Mouse (Mus musculus) forebrain, embryonic 11.5 days (tissue): Measurements from ENCODE around the gene Dad1. TPM values are rescaled to one million over a fixed set of nuclear protein-coding genes. Genes with fewer than 3 reads are reported as not detected.
A peak's percentile ranks its signal among the peaks of the same experiment; 100 is the strongest.

Experiments used
- ATAC-seq: fragments of 200-750 bp; cut with Nextera tagmentation; replicated peaks from 2 replicates; pipeline ENCODE4 v1.8.0; 2017; ENCODE audit warnings: moderate TSS enrichment; ENCODE audit not compliant: low FRiP score
- DNase-seq: peaks from one replicate; pipeline ENCODE4 v3.0.0-alpha.2; 2017; ENCODE audit warnings: low spot score
- H3K27ac ChIP-seq: fragments of 300-500 bp; sonication (generic); 2 replicates; pipeline ENCODE4 v1.5.1; 2014; ENCODE audit warnings: low read depth, low read length
- H3K27me3 ChIP-seq: fragments of 300-500 bp; sonication (generic); 2 replicates; pipeline ENCODE4 v1.6.1; 2014; ENCODE audit warnings: mild to moderate bottlenecking, low read length, mixed read lengths; ENCODE audit not compliant: control insufficient read depth, insufficient read depth
- H3K36me3 ChIP-seq: fragments of 300-500 bp; sonication (generic); 2 replicates; pipeline ENCODE4 v1.6.1; 2014; ENCODE audit warnings: mild to moderate bottlenecking, low read length, moderate library complexity, mixed read lengths; ENCODE audit not compliant: control insufficient read depth, insufficient read depth
- H3K4me1 ChIP-seq: fragments of 300-500 bp; sonication (generic); replicated peaks from 2 replicates; pipeline ENCODE4 v1.6.1; 2014; ENCODE audit warnings: low read length, mixed read lengths; ENCODE audit not compliant: control insufficient read depth, insufficient read depth
- H3K4me2 ChIP-seq: fragments of 300-500 bp; sonication (generic); 2 replicates; pipeline ENCODE4 v1.6.1; 2014; ENCODE audit warnings: low read depth, mild to moderate bottlenecking, low read length, moderate library complexity, mixed read lengths; ENCODE audit not compliant: severe bottlenecking
- H3K4me3 ChIP-seq: fragments of 300-500 bp; sonication (generic); 2 replicates; pipeline ENCODE4 v1.5.1; 2014; ENCODE audit warnings: low read depth, low read length
- H3K9ac ChIP-seq: fragments of 300-500 bp; sonication (generic); 2 replicates; pipeline ENCODE4 v1.6.1; 2014; ENCODE audit warnings: low read length
- H3K9me3 ChIP-seq: fragments of 300-500 bp; sonication (generic); 2 replicates; pipeline ENCODE4 v1.6.1; 2016; ENCODE audit warnings: low read length, mixed read lengths; ENCODE audit not compliant: control insufficient read depth
- WGBS: fragments of 180-500 bp; shearing (Covaris S2); extraction: QIAGEN DNeasy Blood & Tissue Kit; methylation state at CpG from one replicate; pipeline ENCODE4 v1.1.7; 2014; 5-methylcytosine and 5-hydroxymethylcytosine counted together
- polyA plus RNA-seq: library from polyadenylated mRNA; unstranded; fragments of >200 nt; fragmentation: Nextera tagmentation; extraction: Ambion mirVana; gene quantifications from 2 replicates; pipeline ENCODE4 v1.2.1, GENCODE M21; 2014

Dad1 gene
- polyA plus RNA-seq, 1 experiment from 2014 or later, result 240 TPM

GRCm38 (mm10) chr14:54239002-54239736 is 14.7 kb downstream of the Dad1 start:
- Histone ChIP-seq H3K27ac (no peak overlapping the region), H3K4me3 (no peak overlapping the region), H3K4me2 (no peak overlapping the region), H3K9me3 (no peaks in the 10 kb centered on the region; the same call in 1 of the 2 replicates), H3K9ac (no peak overlapping the region), H3K27me3 (no peaks in the 10 kb centered on the region), H3K4me1 (peaks cover 2% of the 10 kb centered on the region; the same call in 1 of the 2 replicates), H3K36me3 (peaks cover 9% of the 10 kb centered on the region)
- ATAC-seq (peak; percentile 65), DNase-seq (peak; percentile 84)
- WGBS, result 27% methylated on average over 7 of the region's 7 CpGs

- ATAC-seq (no peak), DNase-seq (no peak)
- H3K4me1 ChIP-seq, result 0 out of 2 replicates have a peak, but pooled peaks cover 2% of the 10 kb centered on the region
- WGBS, result 90% methylated on average over 5 of the region's 5 CpGs
- H3K4me2 ChIP-seq, result no peak overlapping the region
- no peak overlapping the region for H3K4me3 ChIP-seq
- peaks cover 7% of the 10 kb centered on the region for H3K36me3 ChIP-seq
- no peak overlapping the region for H3K9ac ChIP-seq
- H3K27me3 ChIP-seq, result no peaks in the 10 kb centered on the region
- H3K9me3 ChIP-seq, result no peaks in the 10 kb centered on the region; the same call in 1 of the 2 replicates
- H3K27ac ChIP-seq, result no peak overlapping the region
Measured at GRCm38 (mm10) chr14:54236881-54237280, 17.0 kb downstream of the Dad1 start.

- no peak for DNase-seq
- H3K27ac ChIP-seq, result no peak overlapping the region
Measured at GRCm38 (mm10) chr14:54235825-54236540, 17.9 kb downstream of the Dad1 start.

GRCm38 (mm10) chr14:54234231-54235040 is 19.5 kb downstream of the Dad1 start:
- H3K36me3 ChIP-seq, result no peaks in the 10 kb centered on the region; the same call in 1 of the 2 replicates
- no peak for DNase-seq
- H3K4me2 ChIP-seq, result no peak overlapping the region
- 84% methylated on average over 20 of the region's 20 CpGs for WGBS
- no peak overlapping the region for H3K4me3 ChIP-seq
- no peak for ATAC-seq
- no peak overlapping the region for H3K27ac ChIP-seq
- H3K9ac ChIP-seq, result no peak overlapping the region
- H3K4me1 ChIP-seq, result 0 out of 2 replicates have a peak, but pooled peaks cover 2% of the 10 kb centered on the region
- H3K9me3 ChIP-seq, result no peaks in the 10 kb centered on the region
- H3K27me3 ChIP-seq, result no peaks in the 10 kb centered on the region

More at GRCm38 (mm10) chr14:54235825-54236540, 17.9 kb downstream of the Dad1 start:
- WGBS, result 91% methylated on average over 5 of the region's 5 CpGs
- Histone ChIP-seq H3K4me2 (no peak overlapping the region), H3K4me3 (no peak overlapping the region), H3K27me3 (no peaks in the 10 kb centered on the region), H3K9ac (no peak overlapping the region), H3K36me3 (peaks cover 1% of the 10 kb centered on the region; the same call in 1 of the 2 replicates), H3K4me1 (0 out of 2 replicates have a peak, but pooled peaks cover 2% of the 10 kb centered on the region), H3K9me3 (no peaks in the 10 kb centered on the region)
- ATAC-seq, result no peak

GRCm38 (mm10) chr14:54233559-54234143 is 20.3 kb downstream of the Dad1 start:
- WGBS, result 84% methylated on average over 16 of the region's 16 CpGs
- Histone ChIP-seq H3K4me2 (no peak overlapping the region), H3K4me3 (no peak overlapping the region), H3K36me3 (no peaks in the 10 kb centered on the region; the same call in 1 of the 2 replicates), H3K27ac (no peak overlapping the region), H3K27me3 (no peaks in the 10 kb centered on the region), H3K9ac (no peak overlapping the region), H3K9me3 (no peaks in the 10 kb centered on the region), H3K4me1 (peaks cover 5% of the 10 kb centered on the region)
- no peak for ATAC-seq
- no peak for DNase-seq

- Histone ChIP-seq H3K4me3 (no peak overlapping the region), H3K9me3 (no peaks in the 10 kb centered on the region), H3K4me1 (peaks cover 9% of the 10 kb centered on the region), H3K27ac (no peak overlapping the region), H3K36me3 (no peaks in the 10 kb centered on the region; the same call in 1 of the 2 replicates), H3K27me3 (no peaks in the 10 kb centered on the region), H3K9ac (no peak overlapping the region), H3K4me2 (no peak overlapping the region)
- 62% methylated on average over 9 of the region's 9 CpGs for WGBS
- DNase-seq, result no peak
- ATAC-seq, result no peak
Measured at GRCm38 (mm10) chr14:54232811-54233558, 20.9 kb downstream of the Dad1 start.

GRCm38 (mm10) chr14:54232143-54232542 is 21.8 kb downstream of the Dad1 start:
- no peak overlapping the region for H3K27ac ChIP-seq
- peaks cover 9% of the 10 kb centered on the region for H3K4me1 ChIP-seq
- no peaks in the 10 kb centered on the region for H3K9me3 ChIP-seq
- 81% methylated on average over 9 of the region's 9 CpGs for WGBS
- H3K27me3 ChIP-seq, result no peaks in the 10 kb centered on the region
- no peak for DNase-seq
- no peak overlapping the region for H3K4me2 ChIP-seq
- no peak overlapping the region for H3K4me3 ChIP-seq
- H3K36me3 ChIP-seq, result no peaks in the 10 kb centered on the region; the same call in 1 of the 2 replicates
- no peak for ATAC-seq
- H3K9ac ChIP-seq, result no peak overlapping the region
